Mouse (Mus musculus) megakaryocyte, embryonic 14.5 days (primary cell): Measurements from ENCODE around the gene Akt2.

ENCODE experiments used
- FLI1 ChIP-seq: IDR thresholded peaks from 2 replicates; pipeline ENCODE4 v1.6.1; 2012; ENCODE audit warnings: low read length, inconsistent platforms, mixed read lengths
- GATA1 ChIP-seq: IDR thresholded peaks from 3 replicates; pipeline ENCODE4 v1.6.1; 2012; ENCODE audit warnings: mixed read lengths, low read length, inconsistent platforms, borderline replicate concordance

GRCm38 (mm10) chr7:27560291-27560887 is 31.0 kb upstream of the Akt2 start:
- TF ChIP-seq GATA1, result no peak
- TF ChIP-seq FLI1, result no peak
